Mouse (Mus musculus) hindbrain, embryonic 15.5 days (tissue): ENCODE measurements around the gene Chuk. TPM values are rescaled to one million over a fixed set of nuclear protein-coding genes. Genes with fewer than 3 reads are reported as not detected.

ENCODE experiments used
- ATAC-seq: fragments of 200-750 bp; cut with Nextera tagmentation; 2 replicates; pipeline ENCODE4 v1.8.0; 2017; ENCODE audit warnings: low read depth, moderate number of reproducible peaks, moderate TSS enrichment; ENCODE audit not compliant: low FRiP score
- H3K27ac ChIP-seq: fragments of 300-500 bp; sonication (generic); replicated peaks from 2 replicates; pipeline ENCODE4 v1.5.1; 2015; ENCODE audit warnings: mild to moderate bottlenecking, inconsistent platforms
- H3K27me3 ChIP-seq: fragments of 300-500 bp; sonication (generic); 2 replicates; pipeline ENCODE4 v1.6.1; 2015; ENCODE audit warnings: control low read depth, inconsistent platforms
- H3K36me3 ChIP-seq: fragments of 300-500 bp; sonication (generic); 2 replicates; pipeline ENCODE4 v1.6.1; 2015; ENCODE audit warnings: control low read depth, inconsistent platforms
- H3K4me1 ChIP-seq: fragments of 300-500 bp; sonication (generic); replicated peaks from 2 replicates; pipeline ENCODE4 v1.6.1; 2015; ENCODE audit warnings: control low read depth, inconsistent platforms
- H3K4me2 ChIP-seq: fragments of 300-500 bp; sonication (generic); 2 replicates; pipeline ENCODE4 v1.6.1; 2015; ENCODE audit warnings: moderate library complexity, mild to moderate bottlenecking, inconsistent platforms
- H3K4me3 ChIP-seq: fragments of 300-500 bp; sonication (generic); 2 replicates; pipeline ENCODE4 v1.5.1; 2015; ENCODE audit warnings: mild to moderate bottlenecking, inconsistent platforms
- H3K9ac ChIP-seq: fragments of 300-500 bp; sonication (generic); 2 replicates; pipeline ENCODE4 v1.6.1; 2015; ENCODE audit warnings: inconsistent platforms
- H3K9me3 ChIP-seq: fragments of 300-500 bp; sonication (generic); 2 replicates; pipeline ENCODE4 v1.6.1; 2016; ENCODE audit warnings: control low read depth, inconsistent platforms
- WGBS: fragments of 180-500 bp; shearing (Covaris S2); methylation state at CpG from one replicate; pipeline ENCODE4 v1.1.7; 2015; 5-methylcytosine and 5-hydroxymethylcytosine counted together
- polyA plus RNA-seq: library from polyadenylated mRNA; unstranded; fragments of >200 nt; fragmentation: Nextera tagmentation; extraction: Ambion mirVana; gene quantifications from 2 replicates; pipeline ENCODE4 v1.2.1, GENCODE M21; 2015

Gene Chuk
- polyA plus RNA-seq, 1 experiment from 2014 or later, result 58.4 TPM

DNA sequence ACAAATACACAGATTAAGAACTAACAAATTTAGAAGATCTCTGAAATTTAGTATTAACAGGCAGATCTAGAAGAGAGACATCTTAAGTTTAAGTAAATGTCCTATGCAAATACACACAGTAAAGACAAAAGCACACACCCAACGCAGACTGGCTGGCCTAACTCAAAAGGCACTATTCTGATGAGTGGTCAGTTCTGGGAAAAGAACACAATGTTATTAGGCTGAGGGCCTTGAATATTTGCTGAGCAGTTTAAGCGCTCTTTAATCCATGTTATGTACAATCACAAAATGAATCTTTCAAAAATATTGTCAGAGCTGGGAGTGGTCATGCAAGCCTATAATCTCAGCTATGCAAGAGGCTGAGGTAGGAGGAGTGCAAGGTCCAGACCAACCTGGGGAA lies 42.5 kb downstream of the Chuk start:
- 98% methylated on average over 2 of the region's 2 CpGs for WGBS
- Histone ChIP-seq H3K4me2 (no peak overlapping the region), H3K36me3 (peaks cover 23% of the 10 kb centered on the region), H3K9ac (no peak overlapping the region), H3K27me3 (no peaks in the 10 kb centered on the region), H3K4me3 (no peak overlapping the region), H3K27ac (no peak overlapping the region), H3K9me3 (no peaks in the 10 kb centered on the region), H3K4me1 (peaks cover 16% of the 10 kb centered on the region)
- ATAC-seq, result no peak

- H3K4me2 ChIP-seq, result no peak overlapping the region
- peaks cover 14% of the 10 kb centered on the region for H3K4me1 ChIP-seq
- no peaks in the 10 kb centered on the region for H3K27me3 ChIP-seq
- H3K9ac ChIP-seq, result no peak overlapping the region
- H3K4me3 ChIP-seq, result no peak overlapping the region
- H3K36me3 ChIP-seq, result peaks cover 30% of the 10 kb centered on the region
- ATAC-seq, result no peak
- no peak overlapping the region for H3K27ac ChIP-seq
- WGBS, result 90% methylated on average over 7 of the region's 7 CpGs
- no peaks in the 10 kb centered on the region for H3K9me3 ChIP-seq
Observed at GRCm38 (mm10) chr19:44063773-44064172, 43.5 kb downstream of the Chuk start.

DNA sequence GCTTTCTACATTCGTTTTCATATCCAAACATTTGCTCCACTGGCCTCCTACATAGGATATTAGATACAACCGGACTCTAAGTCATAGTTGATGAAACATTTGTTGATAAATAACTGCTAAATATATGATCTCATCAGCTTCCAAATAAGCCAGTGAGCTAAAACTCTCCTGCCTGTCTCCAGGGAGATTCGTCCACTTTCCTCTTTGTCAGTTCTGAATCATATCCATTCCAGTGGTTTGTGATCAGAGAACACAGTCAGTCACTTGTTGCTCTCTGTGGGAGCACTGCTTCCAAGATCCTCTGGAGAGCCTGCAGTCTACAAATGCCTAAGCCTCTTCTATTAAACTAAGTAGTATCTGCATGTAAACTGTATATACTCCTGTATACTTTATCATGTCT lies 47.1 kb downstream of the Chuk start:
- Histone ChIP-seq H3K27ac (no peak overlapping the region), H3K27me3 (no peaks in the 10 kb centered on the region), H3K9me3 (no peaks in the 10 kb centered on the region), H3K9ac (no peak overlapping the region), H3K4me1 (no peaks in the 10 kb centered on the region), H3K36me3 (peaks cover 49% of the 10 kb centered on the region), H3K4me2 (no peak overlapping the region), H3K4me3 (no peak overlapping the region)
- ATAC-seq, result no peak
- 91% methylated on average over 3 of the region's 3 CpGs for WGBS

DNA sequence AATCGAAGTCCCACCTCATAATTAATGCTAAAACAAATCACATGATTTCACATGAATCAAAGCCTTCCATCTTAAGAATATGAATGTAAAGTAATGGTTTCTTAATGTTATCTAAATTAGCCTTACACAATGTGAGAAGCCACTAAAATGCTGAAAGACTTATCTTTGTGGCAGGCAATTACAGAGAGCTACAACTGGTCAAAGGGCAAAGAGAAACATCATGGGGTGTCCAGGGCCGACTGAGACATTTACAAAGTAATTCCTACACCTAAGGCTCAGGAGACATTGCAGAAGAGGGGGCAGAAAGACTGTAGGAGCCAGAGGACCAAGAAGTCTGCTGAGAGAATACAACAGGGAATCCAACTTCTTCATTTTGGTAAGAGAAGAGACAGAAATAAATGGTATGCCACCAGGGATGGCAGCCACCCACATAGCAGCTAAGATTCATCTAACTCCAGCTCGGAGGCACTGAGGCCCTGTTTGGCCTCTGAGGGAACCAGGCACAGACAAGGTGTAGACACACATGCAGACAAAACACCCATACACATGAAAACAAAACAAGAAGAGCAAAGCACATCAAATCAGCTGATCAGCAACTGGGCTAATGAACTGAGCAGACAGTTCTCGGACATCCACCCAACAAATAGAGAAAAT lies 52.0 kb downstream of the Chuk start:
- H3K27me3 ChIP-seq, result no peaks in the 10 kb centered on the region
- H3K27ac ChIP-seq, result no peak overlapping the region
- H3K9me3 ChIP-seq, result no peaks in the 10 kb centered on the region
- H3K4me3 ChIP-seq, result no peak overlapping the region
- 79% methylated on average over 4 of the region's 4 CpGs for WGBS
- H3K36me3 ChIP-seq, result peaks cover 41% of the 10 kb centered on the region
- H3K9ac ChIP-seq, result no peak overlapping the region
- no peak overlapping the region for H3K4me2 ChIP-seq
- ATAC-seq, result no peak
- H3K4me1 ChIP-seq, result no peaks in the 10 kb centered on the region

GRCm38 (mm10) chr19:44050388-44050787 lies 56.9 kb downstream of the Chuk start:
- Histone ChIP-seq H3K9me3 (no peaks in the 10 kb centered on the region), H3K4me2 (no peak overlapping the region), H3K27me3 (no peaks in the 10 kb centered on the region), H3K36me3 (peaks cover 27% of the 10 kb centered on the region; the same call in 1 of the 2 replicates), H3K4me1 (no peaks in the 10 kb centered on the region), H3K9ac (no peak overlapping the region), H3K27ac (no peak overlapping the region), H3K4me3 (no peak overlapping the region)
- no peak for ATAC-seq
- 93% methylated on average over 4 of the region's 4 CpGs for WGBS

DNA sequence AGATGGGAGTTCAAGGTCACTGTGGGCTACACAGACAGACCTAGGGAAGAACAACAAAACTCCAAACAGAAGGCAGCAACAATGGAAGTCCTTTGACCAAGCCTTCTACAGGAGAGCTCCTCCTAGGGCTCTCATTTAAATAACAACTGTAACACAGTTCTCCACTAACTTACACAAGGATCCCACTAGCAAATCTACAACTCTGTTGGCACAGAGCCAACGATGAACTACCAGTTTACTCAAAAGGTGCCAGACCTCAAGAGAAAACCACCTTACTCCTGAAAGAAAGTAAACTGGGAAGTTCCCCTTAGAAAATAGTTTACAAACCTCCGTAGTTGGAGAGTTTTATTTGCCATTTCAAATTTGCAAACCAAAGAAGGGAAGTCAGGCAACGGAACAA lies 58.0 kb downstream of the Chuk start:
- peaks cover 25% of the 10 kb centered on the region; the same call in 1 of the 2 replicates for H3K36me3 ChIP-seq
- no peaks in the 10 kb centered on the region for H3K9me3 ChIP-seq
- ATAC-seq, result no peak
- H3K4me3 ChIP-seq, result no peak overlapping the region
- no peaks in the 10 kb centered on the region for H3K27me3 ChIP-seq
- H3K27ac ChIP-seq, result no peak overlapping the region
- no peak overlapping the region for H3K9ac ChIP-seq
- H3K4me1 ChIP-seq, result no peaks in the 10 kb centered on the region
- no peak overlapping the region for H3K4me2 ChIP-seq
- 49% methylated on average over 3 of the region's 3 CpGs for WGBS

GRCm38 (mm10) chr19:44045847-44046246 lies 61.4 kb downstream of the Chuk start:
- Histone ChIP-seq H3K4me1 (no peaks in the 10 kb centered on the region), H3K9ac (no peak overlapping the region), H3K27ac (no peak overlapping the region), H3K4me2 (no peak overlapping the region), H3K9me3 (no peaks in the 10 kb centered on the region), H3K4me3 (no peak overlapping the region), H3K36me3 (peaks cover 15% of the 10 kb centered on the region; the same call in 1 of the 2 replicates), H3K27me3 (no peaks in the 10 kb centered on the region)
- ATAC-seq, result no peak
- WGBS, result 88% methylated on average over 3 of the region's 3 CpGs

- Histone ChIP-seq H3K9ac (no peak overlapping the region), H3K27me3 (no peaks in the 10 kb centered on the region), H3K4me3 (no peak overlapping the region), H3K4me1 (no peaks in the 10 kb centered on the region), H3K9me3 (no peaks in the 10 kb centered on the region), H3K27ac (no peak overlapping the region), H3K36me3 (peaks cover 37% of the 10 kb centered on the region), H3K4me2 (no peak overlapping the region)
- WGBS, result 79% methylated on average over 5 of the region's 5 CpGs
- no peak for ATAC-seq
Observed at GRCm38 (mm10) chr19:44042121-44042520, 65.2 kb downstream of the Chuk start.

DNA sequence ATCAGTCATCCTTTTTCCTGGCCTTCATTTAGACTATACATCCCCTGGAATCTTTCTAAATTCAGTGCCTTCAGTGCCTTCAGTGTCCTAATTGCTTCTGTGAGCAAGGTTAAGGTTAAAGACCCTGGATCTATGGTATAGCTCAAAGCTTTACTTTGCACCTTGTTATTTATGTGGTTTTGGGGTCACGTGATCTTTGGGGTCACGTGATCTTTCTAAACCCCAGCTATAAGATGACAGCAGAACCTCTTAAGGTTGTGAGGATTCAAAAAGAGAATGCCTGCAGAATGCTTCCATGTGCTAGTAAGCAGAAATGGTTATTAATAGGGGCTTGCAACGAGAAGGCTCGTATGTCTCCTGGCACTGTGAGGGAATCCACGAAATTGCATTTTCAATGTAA lies 73.9 kb downstream of the Chuk start:
- Histone ChIP-seq H3K4me2 (no peak overlapping the region), H3K4me3 (no peak overlapping the region), H3K27ac (no peak overlapping the region), H3K4me1 (no peaks in the 10 kb centered on the region), H3K36me3 (peaks cover 26% of the 10 kb centered on the region), H3K9me3 (no peaks in the 10 kb centered on the region), H3K27me3 (no peaks in the 10 kb centered on the region), H3K9ac (no peak overlapping the region)
- no peak for ATAC-seq
- WGBS, result 86% methylated on average over 5 of the region's 5 CpGs

GRCm38 (mm10) chr19:44032046-44032744 lies 75.1 kb downstream of the Chuk start:
- no peaks in the 10 kb centered on the region for H3K4me1 ChIP-seq
- no peak overlapping the region for H3K4me2 ChIP-seq
- no peak overlapping the region for H3K27ac ChIP-seq
- H3K4me3 ChIP-seq, result no peak overlapping the region
- H3K27me3 ChIP-seq, result no peaks in the 10 kb centered on the region
- no peaks in the 10 kb centered on the region for H3K9me3 ChIP-seq
- 94% methylated on average over 11 of the region's 11 CpGs for WGBS
- peaks cover 18% of the 10 kb centered on the region for H3K36me3 ChIP-seq
- H3K9ac ChIP-seq, result no peak overlapping the region
- ATAC-seq, result no peak

DNA sequence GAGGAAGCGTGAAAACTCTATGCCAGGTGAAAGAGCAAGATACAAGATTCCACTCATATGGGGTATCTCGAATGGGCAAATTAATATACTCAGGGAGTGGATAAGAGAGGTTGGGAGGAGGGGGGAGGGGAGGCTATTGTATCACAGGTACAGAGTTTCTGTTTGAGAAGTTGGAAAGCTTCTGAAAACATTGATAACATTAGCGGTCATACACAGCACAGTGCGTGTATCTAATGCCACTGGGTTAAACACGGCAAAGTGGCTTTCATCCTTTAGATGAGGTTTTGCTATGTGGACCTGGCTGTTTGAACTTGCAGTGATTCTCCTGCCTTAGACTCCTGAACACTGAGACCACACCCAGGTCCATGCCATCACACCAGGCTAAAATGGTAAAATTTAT lies 77.3 kb downstream of the Chuk start:
- Histone ChIP-seq H3K4me3 (no peak overlapping the region), H3K4me1 (no peaks in the 10 kb centered on the region), H3K9me3 (no peaks in the 10 kb centered on the region), H3K27me3 (no peaks in the 10 kb centered on the region), H3K9ac (no peak overlapping the region), H3K27ac (no peak overlapping the region), H3K36me3 (0 out of 2 replicates have a peak, but pooled peaks cover 5% of the 10 kb centered on the region), H3K4me2 (no peak overlapping the region)
- WGBS, result 96% methylated on average over 5 of the region's 5 CpGs
- ATAC-seq, result no peak

- 69% methylated on average over 7 of the region's 8 CpGs for WGBS
- H3K9ac ChIP-seq, result no peak within 1 kb of the TSS
- H3K36me3 ChIP-seq, result 0 out of 2 replicates have a peak, but pooled peaks cover 2% of the 10 kb centered on the region
- no peak within 1 kb of the TSS for H3K4me3 ChIP-seq
- H3K27ac ChIP-seq, result no peak within 1 kb of the TSS
- no peaks in the 10 kb centered on the region for H3K4me1 ChIP-seq
- H3K4me2 ChIP-seq, result no peak within 1 kb of the TSS
- no peaks in the 10 kb centered on the region for H3K27me3 ChIP-seq
- no peak for ATAC-seq
- H3K9me3 ChIP-seq, result no peaks in the 10 kb centered on the region
Observed at GRCm38 (mm10) chr19:44028972-44029371, 78.3 kb downstream of the Chuk start, which contains the start of gene Cyp2c23. Gene Cyp2c23, minus strand, starts transcription at chr19:44029208.
